Mouse (Mus musculus): ENCODE measurements at regions not wholly inside any gene's neighbourhood (a gene's known extent, or its start where the extent isn't known, plus 50 kb on each side); places are given as distances from the start of the nearest gene placed in this dataset.
A peak's percentile ranks its signal among the peaks of the same experiment; 100 is the strongest.

DNA sequence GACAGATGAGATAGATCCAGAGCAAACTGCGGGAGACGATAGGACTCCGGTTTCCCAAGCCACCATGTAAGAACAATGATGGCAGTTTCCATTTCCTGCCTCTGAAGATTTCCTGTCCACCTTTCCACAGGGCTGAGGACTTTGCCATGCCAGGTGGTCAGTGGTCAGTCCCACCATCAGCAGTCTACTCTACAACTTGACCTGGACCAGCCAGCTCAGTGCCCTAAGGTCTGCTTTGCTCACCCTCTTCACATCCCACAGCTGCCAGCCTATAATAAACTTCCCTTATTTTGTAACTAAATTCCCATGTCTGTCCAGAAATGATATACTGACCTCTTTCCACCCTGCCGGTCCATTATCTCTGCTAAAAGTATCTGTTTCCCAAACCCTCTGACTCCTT lies 315.7 kb upstream of the Spred2 start:
- Histone ChIP-seq H3K9me3 (replicated peaks; ENCODE audit: low read length) (no peaks in the 10 kb centered on the region), H3K4me1 (ENCODE audit: control insufficient read depth in 1 of 2, insufficient read depth in 2 of 2) (peaks cover 8 to 12% of the 10 kb centered on the region in 2 experiments; a peak in 3 of 4 replicates), H3K27me3 (replicated peaks) (no peaks in the 10 kb centered on the region), H3K9ac (ENCODE audit: insufficient read depth, low read depth) (no peak overlapping the region), H3K36me3 (replicated peaks in 1 of 2; ENCODE audit: control insufficient read depth in 1 of 2, insufficient read depth in 1 of 2, low read length in 1 of 2) (no peaks in the 10 kb centered on the region), H3K4me2 (ENCODE audit: insufficient read depth, low read depth, poor library complexity, severe bottlenecking) (no peak overlapping the region), H3K4me3 (replicated peaks in 1 of 3; ENCODE audit: low read depth in 2 of 3, low read length in 2 of 3, poor library complexity in 1 of 3) (no peak overlapping the region), H3K27ac (ENCODE audit: insufficient read depth, low read depth) (no peak overlapping the region), H3K79me2 (replicated peaks; ENCODE audit: control insufficient read depth, extremely low read depth, insufficient read depth, poor library complexity, severe bottlenecking) (no peaks in the 10 kb centered on the region)
- in situ Hi-C loops (cut with MboI; ENCODE audit: low pct_ligation_motif_present, low pct_unique_long_range_greater_than_20kb, low sequenced_read_pairs): no loop called here
- TF ChIP-seq JUND (conservative IDR thresholded peaks at IDR 0.05; ENCODE audit: low read depth, low read length) (no peak), CTCF (conservative IDR thresholded peaks at IDR 0.05 in 1 of 2, IDR thresholded peaks at IDR 0.05 in 1 of 2; ENCODE audit: low read depth in 2 of 2, low read length in 2 of 2) (no peak), MXI1 (IDR thresholded peaks at IDR 0.05; ENCODE audit: low read depth, low read length) (no peak)
- DNase-seq (ENCODE audit: extremely low read depth): no peak
- dilution Hi-C loops (cut with MboI; ENCODE audit: extremely low pct_ligation_motif_present, extremely low pct_unique_long_range_greater_than_20kb, low sequenced_read_pairs): no loop called here

DNA sequence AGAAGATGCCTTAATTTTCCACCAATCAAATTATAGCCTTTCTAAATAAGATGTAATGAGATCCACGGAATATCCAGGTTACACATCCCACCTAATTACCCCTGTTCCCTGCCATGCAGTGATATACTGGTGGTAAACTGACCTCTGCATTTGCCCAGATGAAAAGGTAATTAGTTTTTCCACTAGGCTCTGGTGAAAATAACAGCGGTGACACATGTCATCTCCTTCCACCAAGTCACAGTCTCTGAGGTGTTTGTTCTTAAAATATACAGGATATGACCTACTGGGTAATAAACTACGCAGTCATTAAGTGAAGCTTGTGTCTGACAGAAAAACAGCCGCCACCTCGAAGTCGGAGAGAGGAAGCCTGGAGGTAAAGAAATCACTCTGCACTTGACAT lies 313.6 kb upstream of the Spred2 start:
- DNase-seq (ENCODE audit: extremely low read depth): no peak
- peaks cover 8 to 12% of the 10 kb centered on the region in 2 experiments; a peak in 3 of 4 replicates for H3K4me1 ChIP-seq (ENCODE audit: control insufficient read depth in 1 of 2, insufficient read depth in 2 of 2)
- no peak overlapping the region for H3K9ac ChIP-seq (ENCODE audit: insufficient read depth, low read depth)
- TF ChIP-seq IRF4 (IDR thresholded peaks at IDR 0.05; ENCODE audit: low read depth, low read length): no peak
- TF ChIP-seq CHD1 (IDR thresholded peaks at IDR 0.05; ENCODE audit: low read depth, low read length): no peak
- no peak for TF ChIP-seq BHLHE40 (IDR thresholded peaks at IDR 0.05; ENCODE audit: low read depth, low read length)
- no peak for TF ChIP-seq USF2 (conservative IDR thresholded peaks at IDR 0.05; ENCODE audit: low read depth, low read length)
- no peaks in the 10 kb centered on the region for H3K79me2 ChIP-seq (replicated peaks; ENCODE audit: control insufficient read depth, extremely low read depth, insufficient read depth, poor library complexity, severe bottlenecking)
- H3K9me3 ChIP-seq (replicated peaks; ENCODE audit: low read length): no peaks in the 10 kb centered on the region
- dilution Hi-C loops (cut with MboI; ENCODE audit: extremely low pct_ligation_motif_present, extremely low pct_unique_long_range_greater_than_20kb, low sequenced_read_pairs): no loop called here
- no peak overlapping the region for H3K4me3 ChIP-seq (replicated peaks in 1 of 3; ENCODE audit: low read depth in 2 of 3, low read length in 2 of 3, poor library complexity in 1 of 3)
- no peaks in the 10 kb centered on the region for H3K27me3 ChIP-seq (replicated peaks)
- no peaks in the 10 kb centered on the region for H3K36me3 ChIP-seq (replicated peaks in 1 of 2; ENCODE audit: control insufficient read depth in 1 of 2, insufficient read depth in 1 of 2, low read length in 1 of 2)
- in situ Hi-C loops (cut with MboI; ENCODE audit: low pct_ligation_motif_present, low pct_unique_long_range_greater_than_20kb, low sequenced_read_pairs): no loop called here
- no peak overlapping the region for H3K27ac ChIP-seq (ENCODE audit: insufficient read depth, low read depth)
- peak overlapping the region; percentile 51; the same call in 1 of the 2 replicates for H3K4me2 ChIP-seq (ENCODE audit: insufficient read depth, low read depth, poor library complexity, severe bottlenecking)

DNA sequence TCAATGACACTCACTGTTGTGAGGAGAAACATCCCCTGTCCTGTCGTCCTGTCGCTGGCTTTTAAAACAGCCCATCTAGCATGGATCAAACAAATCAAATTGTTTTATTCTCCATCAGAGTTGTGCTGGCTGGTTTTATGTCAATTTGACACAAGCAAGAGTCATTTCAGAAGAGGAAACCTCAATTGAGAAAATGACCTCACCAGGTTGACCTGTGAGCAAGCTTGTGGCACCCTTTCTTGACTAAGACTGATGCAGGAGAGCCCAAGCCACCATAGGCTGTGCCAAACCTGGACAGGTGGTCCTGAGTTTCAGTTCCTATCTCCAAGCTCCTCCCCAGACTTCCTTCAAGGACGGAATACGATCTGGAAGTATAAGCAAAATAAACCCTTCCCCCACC lies 313.0 kb upstream of the Spred2 start:
- no peak overlapping the region for H3K9ac ChIP-seq (ENCODE audit: insufficient read depth, low read depth)
- DNase-seq (ENCODE audit: extremely low read depth): peak; percentile 38
- H3K27me3 ChIP-seq (replicated peaks): no peaks in the 10 kb centered on the region
- no peaks in the 10 kb centered on the region for H3K79me2 ChIP-seq (replicated peaks; ENCODE audit: control insufficient read depth, extremely low read depth, insufficient read depth, poor library complexity, severe bottlenecking)
- no peak overlapping the region for H3K27ac ChIP-seq (ENCODE audit: insufficient read depth, low read depth)
- dilution Hi-C loops (cut with MboI; ENCODE audit: extremely low pct_ligation_motif_present, extremely low pct_unique_long_range_greater_than_20kb, low sequenced_read_pairs): no loop called here
- peak overlapping the region; percentile 51; the same call in 1 of the 2 replicates for H3K4me2 ChIP-seq (ENCODE audit: insufficient read depth, low read depth, poor library complexity, severe bottlenecking)
- no peaks in the 10 kb centered on the region for H3K9me3 ChIP-seq (replicated peaks; ENCODE audit: low read length)
- H3K36me3 ChIP-seq (replicated peaks in 1 of 2; ENCODE audit: control insufficient read depth in 1 of 2, insufficient read depth in 1 of 2, low read length in 1 of 2): no peaks in the 10 kb centered on the region
- no peak for TF ChIP-seq NRF1 (IDR thresholded peaks at IDR 0.05; ENCODE audit: low read depth, low read length)
- no peak for TF ChIP-seq MXI1 (IDR thresholded peaks at IDR 0.05; ENCODE audit: low read depth, low read length)
- TF ChIP-seq MAX (IDR thresholded peaks at IDR 0.05; ENCODE audit: low read length): no peak
- TF ChIP-seq GABPA (IDR thresholded peaks at IDR 0.05; ENCODE audit: insufficient replicate concordance, low read depth, low read length): no peak
- TF ChIP-seq EP300 (IDR thresholded peaks at IDR 0.05; ENCODE audit: low read length): peak; percentile 89
- no peak for TF ChIP-seq MAFK (IDR thresholded peaks at IDR 0.05; ENCODE audit: insufficient replicate concordance, low read length)
- TF ChIP-seq MEF2A (IDR thresholded peaks at IDR 0.05; ENCODE audit: borderline replicate concordance, low read depth, low read length): peak; percentile 99
- no peak for TF ChIP-seq SMC3 (IDR thresholded peaks at IDR 0.05; ENCODE audit: low read depth, low read length)
- peak; percentile 79 for TF ChIP-seq ETS1 (conservative IDR thresholded peaks at IDR 0.05; ENCODE audit: low read depth, low read length)
- TF ChIP-seq BHLHE40 (IDR thresholded peaks at IDR 0.05; ENCODE audit: low read depth, low read length): peak; percentile 68
- TF ChIP-seq CHD2 (IDR thresholded peaks at IDR 0.05; ENCODE audit: low read length): 0 out of 2 replicates have a peak, but pooled peaks have one; percentile 10
- peak; percentile 98 for TF ChIP-seq JUN (IDR thresholded peaks at IDR 0.05; ENCODE audit: insufficient read depth, low read depth, low read length)
- TF ChIP-seq IRF4 (IDR thresholded peaks at IDR 0.05; ENCODE audit: low read depth, low read length): peak; percentile 96
- TF ChIP-seq JUND (conservative IDR thresholded peaks at IDR 0.05; ENCODE audit: low read depth, low read length): peak; percentile 96
- no peak for TF ChIP-seq ELF1 (IDR thresholded peaks at IDR 0.05; ENCODE audit: low read depth, low read length)
- no peak for TF ChIP-seq KAT2A (IDR thresholded peaks at IDR 0.05; ENCODE audit: insufficient replicate concordance, low read length)
- TF ChIP-seq POLR2A (IDR thresholded peaks at IDR 0.05; ENCODE audit: low read depth, low read length): no peak
- TF ChIP-seq TCF12 (IDR thresholded peaks at IDR 0.05; ENCODE audit: low read depth, low read length): peak; percentile 43; the same call in 1 of the 2 replicates
- no peak overlapping the region for H3K4me3 ChIP-seq (replicated peaks in 1 of 3; ENCODE audit: low read depth in 2 of 3, low read length in 2 of 3, poor library complexity in 1 of 3)
- in situ Hi-C loops (cut with MboI; ENCODE audit: low pct_ligation_motif_present, low pct_unique_long_range_greater_than_20kb, low sequenced_read_pairs): no loop called here
- peaks cover 8 to 12% of the 10 kb centered on the region in 2 experiments; a peak in 3 of 4 replicates for H3K4me1 ChIP-seq (ENCODE audit: control insufficient read depth in 1 of 2, insufficient read depth in 2 of 2)
